Mouse (Mus musculus) small intestine, adult 2 months (tissue): Measurements from ENCODE around the gene Zfp385c. TPM values are rescaled to one million over a fixed set of nuclear protein-coding genes. Genes with fewer than 3 reads are reported as not detected.
A peak's percentile ranks its signal among the peaks of the same experiment; 100 is the strongest.
"Not testable (repeated sequence)": the region's sequence is repeated elsewhere in the genome, so short reads cannot be mapped to it uniquely, and the experiment has no call there.

Experiments used
- H3K27ac ChIP-seq: fragments of 200-500 bp; 2 replicates; pipeline ENCODE4 v1.5.1; 2012; ENCODE audit warnings: low read depth, low read length, control low read depth, inconsistent platforms; ENCODE audit not compliant: insufficient read depth
- H3K27me3 ChIP-seq: fragments of 200-500 bp; 2 replicates; pipeline ENCODE4 v1.6.1; 2012; ENCODE audit warnings: mild to moderate bottlenecking, moderate library complexity, low read length, inconsistent platforms; ENCODE audit not compliant: control insufficient read depth, insufficient read depth
- H3K36me3 ChIP-seq: fragments of 200-500 bp; 2 replicates; pipeline ENCODE4 v1.6.1; 2012; ENCODE audit warnings: mild to moderate bottlenecking, low read length, control low read depth, inconsistent platforms; ENCODE audit not compliant: control insufficient read depth, insufficient read depth
- H3K4me1 ChIP-seq: fragments of 200-500 bp; 2 replicates; pipeline ENCODE4 v1.6.1; 2012; ENCODE audit warnings: low read length, inconsistent platforms, mixed read lengths; ENCODE audit not compliant: control insufficient read depth, insufficient read depth, insufficient read length
- H3K4me3 ChIP-seq: fragments of 200-500 bp; 2 replicates; pipeline ENCODE4 v1.5.1; 2012; ENCODE audit warnings: low read depth, mild to moderate bottlenecking, control low read depth, inconsistent platforms, low read length, moderate library complexity
- CTCF ChIP-seq: fragments of 200-500 bp; IDR thresholded peaks from 2 replicates; pipeline ENCODE4 v1.5.1; 2012; ENCODE audit warnings: low read depth, mild to moderate bottlenecking, control low read depth, inconsistent platforms, low read length, moderate library complexity, mixed read lengths; ENCODE audit not compliant: insufficient replicate concordance, insufficient read length; ENCODE audit errors: extremely low read depth
- POLR2A ChIP-seq: fragments of 200-500 bp; IDR thresholded peaks from 2 replicates; pipeline ENCODE4 v1.6.1; 2012; ENCODE audit warnings: low read depth, mild to moderate bottlenecking, control low read depth, inconsistent platforms, low read length, moderate library complexity
- WGBS: fragments of 180-500 bp; shearing (Covaris S2); methylation state at CpG from one replicate; pipeline ENCODE4 v1.1.7; 2018; 5-methylcytosine and 5-hydroxymethylcytosine counted together
- polyA plus RNA-seq: library from polyadenylated mRNA; depleted of rRNA; stranded (reverse); fragments of >200 nt; gene quantifications from 2 replicates; pipeline ENCODE4 v1.2.3, GENCODE M21; 2012; rRNA removed

Gene Zfp385c
- polyA plus RNA-seq, 1 experiment, result 0.62 TPM

DNA sequence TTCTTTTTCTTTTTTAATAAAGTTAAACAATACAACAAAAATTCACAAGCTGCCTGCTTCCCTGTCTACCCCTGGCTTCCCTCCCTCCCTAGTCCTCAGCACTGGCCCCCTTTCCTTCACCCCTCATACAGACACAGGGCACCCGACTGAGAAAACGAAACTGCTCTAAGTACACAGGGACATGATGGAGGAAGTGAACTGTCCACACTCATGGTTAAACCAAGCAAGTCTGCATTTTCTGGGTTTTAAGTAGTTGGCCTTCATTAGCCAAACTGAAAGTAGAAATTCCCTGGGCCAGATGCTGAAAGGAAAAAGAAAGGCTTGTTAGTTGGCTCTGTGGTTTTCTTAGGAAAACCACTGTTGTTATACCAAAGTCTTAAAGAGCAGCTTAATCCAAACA lies 109.4 kb downstream of the Zfp385c start:
- Histone ChIP-seq H3K27ac (peak overlapping the region; percentile 6; the same call in 1 of the 2 replicates), H3K36me3 (peaks cover 77% of the 10 kb centered on the region), H3K27me3 (no peaks in the 10 kb centered on the region), H3K4me3 (no peak overlapping the region), H3K4me1 (peaks cover 7% of the 10 kb centered on the region)
- TF ChIP-seq POLR2A (no peak), CTCF (no peak)
- 38% methylated on average over 2 of the region's 2 CpGs for WGBS

DNA sequence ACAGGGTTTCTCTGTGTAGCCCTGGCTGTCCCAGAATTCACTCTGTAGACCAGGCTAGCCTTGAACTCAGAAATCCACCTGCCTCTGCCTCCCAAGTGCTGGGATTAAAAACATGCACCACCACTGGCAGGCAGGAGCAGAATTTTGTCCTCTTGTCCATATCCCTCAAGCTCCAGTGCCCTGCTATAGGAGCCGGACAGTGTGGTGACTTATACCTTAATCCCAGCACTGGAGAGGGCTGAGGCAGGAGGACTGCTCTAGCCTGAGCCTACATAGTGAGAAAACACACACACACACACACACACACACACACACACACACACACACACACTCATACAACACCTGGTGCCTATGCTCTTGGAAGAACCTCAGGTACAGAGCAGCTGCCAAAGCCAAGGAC lies 109.8 kb downstream of the Zfp385c start:
- Histone ChIP-seq H3K27ac (peak overlapping the region; percentile 6), H3K36me3 (peaks cover 73% of the 10 kb centered on the region)
- 90% methylated on average over 1 of the region's 1 CpGs for WGBS
- not testable (repeated sequence) for H3K4me3 ChIP-seq, H3K27me3 ChIP-seq, H3K4me1 ChIP-seq

DNA sequence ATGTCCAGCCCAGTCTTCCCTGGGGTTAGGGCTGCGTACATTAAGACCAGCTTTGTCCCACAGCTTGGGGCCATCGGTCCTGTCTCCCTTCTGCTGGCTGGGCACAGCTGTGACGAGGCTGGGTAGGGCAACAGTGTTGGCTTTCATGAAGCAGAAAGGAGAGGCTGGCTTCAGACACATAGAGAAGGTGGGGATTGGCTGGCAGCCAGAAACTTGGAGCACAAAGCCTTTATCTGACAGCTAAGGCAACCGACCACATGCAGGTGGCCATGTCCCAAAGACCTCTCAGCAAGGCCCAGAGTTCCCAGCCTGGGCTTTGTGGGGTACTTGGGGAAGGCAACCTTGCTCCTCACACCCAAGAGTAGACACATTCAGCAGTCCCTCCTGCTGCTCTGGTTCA lies 110.5 kb downstream of the Zfp385c start:
- Histone ChIP-seq H3K27me3 (no peaks in the 10 kb centered on the region), H3K27ac (no peak overlapping the region; the same call in 1 of the 2 replicates), H3K4me1 (peaks cover 9% of the 10 kb centered on the region), H3K4me3 (no peak overlapping the region), H3K36me3 (peaks cover 69% of the 10 kb centered on the region)
- no peak for TF ChIP-seq CTCF
- TF ChIP-seq POLR2A, result no peak
- 29% methylated on average over 4 of the region's 4 CpGs for WGBS

DNA sequence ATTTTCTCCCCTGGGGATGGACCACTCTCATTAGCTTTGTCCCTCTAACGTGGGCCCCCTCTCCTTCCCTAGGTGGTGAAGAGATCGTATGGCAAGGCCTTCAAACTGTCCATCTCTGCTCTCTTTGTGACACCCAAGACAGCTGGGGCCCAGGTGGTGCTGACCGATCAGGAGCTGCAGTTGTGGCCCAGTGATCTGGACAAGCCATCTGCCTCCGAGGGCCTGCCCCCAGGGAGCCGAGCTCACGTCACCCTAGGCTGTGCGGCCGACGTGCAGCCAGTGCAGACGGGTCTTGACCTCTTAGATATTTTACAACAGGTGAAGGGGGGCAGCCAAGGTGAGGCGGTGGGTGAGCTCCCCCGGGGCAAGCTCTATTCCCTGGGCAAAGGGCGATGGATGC lies 112.0 kb downstream of the Zfp385c start:
- WGBS, result 92% methylated on average over 13 of the region's 13 CpGs
- no peaks in the 10 kb centered on the region for H3K27me3 ChIP-seq
- peaks cover 15% of the 10 kb centered on the region for H3K4me1 ChIP-seq
- H3K4me3 ChIP-seq, result no peak overlapping the region
- peaks cover 56% of the 10 kb centered on the region for H3K36me3 ChIP-seq
- no peak overlapping the region for H3K27ac ChIP-seq
- TF ChIP-seq CTCF, result no peak
- no peak for TF ChIP-seq POLR2A

DNA sequence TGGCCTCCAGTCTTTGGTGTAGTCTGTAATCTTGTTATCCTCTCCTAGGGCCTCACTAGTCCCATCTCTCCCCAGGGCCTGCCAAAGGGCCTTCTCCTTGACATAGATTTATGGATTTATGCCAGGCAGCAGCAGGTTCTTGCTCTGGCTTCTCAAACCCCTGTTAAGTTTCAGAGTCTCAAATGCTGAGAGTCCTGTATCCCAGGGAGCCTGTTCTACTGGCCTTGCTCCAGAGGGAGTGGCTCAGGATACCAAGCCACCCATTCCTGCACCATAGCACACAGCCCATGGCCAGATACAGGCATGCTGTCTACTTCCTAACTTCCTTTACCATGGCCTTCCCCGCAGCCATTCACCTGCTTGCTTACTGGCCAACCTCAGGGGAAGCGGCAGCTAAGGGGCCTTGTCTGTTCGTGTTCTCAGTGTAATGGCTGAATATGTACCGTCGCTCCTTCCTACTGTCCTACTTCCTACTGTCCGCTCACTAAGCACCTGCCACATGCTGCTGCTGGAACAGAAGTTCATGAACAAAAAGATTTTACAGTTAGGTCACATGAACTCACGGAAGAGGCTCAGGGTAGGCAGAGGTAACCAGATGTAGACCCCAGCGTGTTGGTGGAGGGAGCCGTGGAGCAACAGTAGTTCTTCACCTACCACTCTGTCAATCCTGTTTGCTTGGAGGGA lies 113.0 kb downstream of the Zfp385c start:
- Histone ChIP-seq H3K4me1 (peaks cover 15% of the 10 kb centered on the region), H3K27ac (no peak overlapping the region), H3K27me3 (no peaks in the 10 kb centered on the region), H3K36me3 (peaks cover 46% of the 10 kb centered on the region), H3K4me3 (no peak overlapping the region)
- TF ChIP-seq CTCF (no peak), POLR2A (no peak)
- 80% methylated on average over 9 of the region's 9 CpGs for WGBS

DNA sequence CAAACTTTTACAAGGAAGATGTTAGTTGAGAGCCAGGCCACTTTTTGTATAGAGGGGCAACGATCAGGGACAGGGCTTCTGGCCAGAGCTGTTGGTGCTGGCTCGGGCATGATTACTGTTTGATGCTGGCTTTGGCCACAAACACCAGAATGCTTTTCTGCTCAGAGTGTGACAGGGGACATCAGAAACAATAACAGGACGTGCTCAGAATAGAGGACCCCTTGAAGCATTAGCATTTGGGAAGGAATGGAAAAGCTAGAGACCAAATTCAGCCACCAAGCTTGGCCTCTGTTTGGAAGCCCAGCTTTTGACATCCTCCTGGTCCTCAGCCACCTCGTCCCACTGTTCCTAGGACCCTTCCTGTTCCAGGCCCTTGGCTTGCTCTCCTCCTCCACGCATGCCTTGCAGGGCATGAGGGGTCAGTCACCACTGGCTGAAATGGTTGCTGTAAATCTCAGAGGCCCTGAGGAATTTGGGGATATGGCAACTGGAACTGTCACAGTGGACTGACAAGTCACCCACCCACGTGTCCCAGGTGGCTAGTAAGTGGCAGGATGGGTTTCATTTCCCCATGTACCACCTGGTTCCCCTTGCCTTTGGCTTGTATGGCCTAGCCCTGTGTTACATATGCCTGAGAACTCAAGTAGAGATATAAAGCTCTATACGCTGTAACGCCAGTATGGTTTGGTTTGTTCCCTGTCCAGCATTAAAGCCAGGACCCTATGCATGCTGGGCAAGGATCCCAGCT lies 114.2 kb downstream of the Zfp385c start:
- H3K27ac ChIP-seq, result no peak overlapping the region
- no peak overlapping the region for H3K4me3 ChIP-seq
- peaks cover 35% of the 10 kb centered on the region for H3K36me3 ChIP-seq
- peaks cover 11% of the 10 kb centered on the region for H3K4me1 ChIP-seq
- 72% methylated on average over 8 of the region's 8 CpGs for WGBS
- TF ChIP-seq POLR2A (no peak), CTCF (no peak)
- no peaks in the 10 kb centered on the region for H3K27me3 ChIP-seq

Other genes with a start within 250 kb of the Zfp385c start
- 1.7 TPM in 2 replicates for gene Klhl11, start 219.7 kb downstream of the Zfp385c start, polyA plus RNA-seq
- gene Acly, start 164.5 kb downstream of the Zfp385c start, polyA plus RNA-seq, result 14.0 and 21.7 TPM in 2 replicates
- gene Ttc25, start 146.8 kb downstream of the Zfp385c start, polyA plus RNA-seq, result 0.01 and 0.09 TPM in 2 replicates
- 12.1 and 19.4 TPM in 2 replicates for gene Cnp, start 117.6 kb downstream of the Zfp385c start, polyA plus RNA-seq
- 85.2 and 134 TPM in 2 replicates for gene Nkiras2, start 73.2 kb downstream of the Zfp385c start, polyA plus RNA-seq
- 10.6 and 24.8 TPM in 2 replicates for gene Dnajc7, start 72.3 kb downstream of the Zfp385c start, polyA plus RNA-seq
- gene Dhx58, start 11.8 kb upstream of the Zfp385c start, polyA plus RNA-seq, result 4.7 and 13.3 TPM in 2 replicates
- gene Kat2a, start 20.0 kb upstream of the Zfp385c start, polyA plus RNA-seq, result 10.9 and 12.2 TPM in 2 replicates
- not detected in 2 replicates for gene Hspb9, start 21.4 kb upstream of the Zfp385c start, polyA plus RNA-seq
- gene Rab5c, start 45.8 kb upstream of the Zfp385c start, polyA plus RNA-seq, result 186 and 350 TPM in 2 replicates
- gene Kcnh4, start 67.5 kb upstream of the Zfp385c start, polyA plus RNA-seq, result 0.04 TPM in 1 of 2 replicates, not detected in the other
- not detected in 2 replicates for gene Hcrt, start 70.5 kb upstream of the Zfp385c start, polyA plus RNA-seq
- gene Ghdc, start 78.5 kb upstream of the Zfp385c start, polyA plus RNA-seq, result 9.8 and 10.0 TPM in 2 replicates
- gene Stat5b, start 158.3 kb upstream of the Zfp385c start, polyA plus RNA-seq, result 9.6 and 10.8 TPM in 2 replicates
- 6.9 and 7.4 TPM in 2 replicates for gene Stat5a, start 166.9 kb upstream of the Zfp385c start, polyA plus RNA-seq
- 55.2 and 106 TPM in 2 replicates for gene Stat3, start 247.1 kb upstream of the Zfp385c start, polyA plus RNA-seq